Mouse (Mus musculus) CH12.LX (cell line): ENCODE measurements around the gene Vps35l.

Source experiments
- CHD2 ChIP-seq: IDR thresholded peaks from 2 replicates; pipeline ENCODE4 v1.6.1; 2011; ENCODE audit warnings: low read length, improper control_type of control experiment
- CTCF ChIP-seq, 2 experiments: IDR thresholded peaks in 1 of 2; conservative IDR thresholded peaks in 1 of 2; 2 replicates each; pipeline ENCODE4 v1.5.1; 2011 to 2012; ENCODE audit warnings: low read depth in 2 of 2, low read length in 2 of 2, improper control_type of control experiment in 1 of 2, inconsistent platforms in 1 of 2, mild to moderate bottlenecking in 1 of 2, moderate library complexity in 1 of 2
- ETS1 ChIP-seq: conservative IDR thresholded peaks from 2 replicates; pipeline ENCODE4 v1.6.1; 2012; ENCODE audit warnings: low read depth, mild to moderate bottlenecking, inconsistent platforms, low read length, improper control_type of control experiment, moderate library complexity
- MAFK ChIP-seq: IDR thresholded peaks from 2 replicates; pipeline ENCODE4 v1.6.1; 2011; ENCODE audit warnings: low read length, improper control_type of control experiment; ENCODE audit not compliant: insufficient replicate concordance
- NRF1 ChIP-seq: IDR thresholded peaks from 2 replicates; pipeline ENCODE4 v1.6.1; 2014; ENCODE audit warnings: low read depth, mild to moderate bottlenecking, inconsistent platforms, low read length, improper control_type of control experiment, moderate library complexity
- ZNF384 ChIP-seq: IDR thresholded peaks from 2 replicates; pipeline ENCODE4 v1.6.1; 2012; ENCODE audit warnings: low read depth, low read length, improper control_type of control experiment, inconsistent platforms

DNA sequence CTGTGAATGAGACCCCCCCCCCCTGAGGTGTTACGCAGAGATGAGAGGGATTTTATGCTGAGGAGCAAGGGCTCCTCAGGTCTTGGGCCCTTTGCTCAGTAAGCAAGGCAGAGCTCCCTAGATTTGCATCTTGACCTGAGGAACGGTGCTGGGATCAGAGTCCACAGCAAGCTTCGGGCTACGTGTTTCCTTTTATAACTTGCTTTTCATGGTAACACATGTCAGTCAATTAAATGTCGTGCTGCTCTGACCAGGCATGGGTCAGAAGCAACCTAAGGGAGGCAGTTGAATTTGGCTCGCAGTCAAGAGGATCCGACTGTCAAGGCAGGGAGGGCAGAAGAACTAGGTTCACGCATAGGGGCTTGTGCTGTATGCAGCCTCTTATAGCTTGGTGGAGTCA lies 53.9 kb downstream of the Vps35l start:
- TF ChIP-seq CHD2 = no peak
- TF ChIP-seq MAFK = no peak
- TF ChIP-seq NRF1 = no peak
- TF ChIP-seq CTCF (conservative IDR thresholded peaks at IDR 0.05 in 1 of 2, IDR thresholded peaks at IDR 0.05 in 1 of 2; ENCODE audit: low read depth in 2 of 2, low read length in 2 of 2) = no peak
- TF ChIP-seq ETS1 = no peak
- TF ChIP-seq ZNF384 = no peak
